Mouse (Mus musculus) layer of hippocampus, postnatal 36 days (tissue): Measurements from ENCODE around the gene Mtnr1a. TPM values are rescaled to one million over a fixed set of nuclear protein-coding genes. Genes with fewer than 3 reads are reported as not detected.

Source experiments
- DNase-seq, 2 experiments: peaks; one replicate each; pipeline ENCODE4 v3.0.0; 2022
- total RNA-seq, 2 experiments: library from RNA; stranded (reverse); gene quantifications; 2 replicates each; pipeline ENCODE4 v1.2.3; 2021

Mtnr1a gene
- total RNA-seq, 2 experiments from 2014 or later, result not detected

GRCm38 (mm10) chr8:45110064-45110812, 41.3 kb downstream of the Mtnr1a start:
- no peak for DNase-seq

GRCm38 (mm10) chr8:45110813-45111104, 41.8 kb downstream of the Mtnr1a start:
- no peak for DNase-seq

- DNase-seq, result no peak
Observed at GRCm38 (mm10) chr8:45111820-45112219, 42.9 kb downstream of the Mtnr1a start.

DNA sequence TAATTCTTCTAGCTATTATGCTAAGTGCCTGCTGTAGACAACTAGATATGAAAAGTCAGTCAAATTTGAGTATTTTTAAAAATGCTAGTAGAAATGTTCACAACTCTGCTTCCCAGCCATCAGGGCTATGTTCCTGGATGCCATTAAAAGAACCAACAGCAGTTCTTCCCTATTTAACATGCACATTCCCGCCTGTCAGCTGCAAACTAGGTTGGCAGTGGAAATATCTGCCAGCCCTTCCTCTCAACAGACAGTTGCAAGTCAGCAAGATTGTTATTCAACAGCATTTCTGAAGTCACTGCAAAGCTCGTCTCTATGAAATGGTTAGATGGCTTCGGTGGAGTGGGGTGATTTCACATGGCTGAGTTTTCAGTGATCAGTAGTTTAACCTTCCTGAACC, 48.7 kb downstream of the Mtnr1a start:
- peak in 1 of 2 experiments; percentile 9 for DNase-seq

GRCm38 (mm10) chr8:45125680-45126079, 56.7 kb downstream of the Mtnr1a start:
- DNase-seq, result peak in 1 of 2 experiments; percentile 5

Other genes starting within 250 kb of the Mtnr1a start
- gene Fat1, start 133.7 kb upstream of the Mtnr1a start, total RNA-seq, result 10 to 100 TPM; 21.6 to 27.6 TPM
- gene F11, start 192.9 kb downstream of the Mtnr1a start, total RNA-seq, result not detected
- not detected for gene Klkb1, start 225.7 kb downstream of the Mtnr1a start, total RNA-seq
- not detected for gene Gm45753, start 239.3 kb downstream of the Mtnr1a start, total RNA-seq